Mouse (Mus musculus): Measurements from ENCODE around the gene Tnfaip3. TPM values are rescaled to one million over a fixed set of nuclear protein-coding genes. Genes with fewer than 3 reads are reported as not detected.

The Tnfaip3 gene
- polyA plus RNA-seq, 1 experiment from 2014 or later, result 1.3 TPM

DNA sequence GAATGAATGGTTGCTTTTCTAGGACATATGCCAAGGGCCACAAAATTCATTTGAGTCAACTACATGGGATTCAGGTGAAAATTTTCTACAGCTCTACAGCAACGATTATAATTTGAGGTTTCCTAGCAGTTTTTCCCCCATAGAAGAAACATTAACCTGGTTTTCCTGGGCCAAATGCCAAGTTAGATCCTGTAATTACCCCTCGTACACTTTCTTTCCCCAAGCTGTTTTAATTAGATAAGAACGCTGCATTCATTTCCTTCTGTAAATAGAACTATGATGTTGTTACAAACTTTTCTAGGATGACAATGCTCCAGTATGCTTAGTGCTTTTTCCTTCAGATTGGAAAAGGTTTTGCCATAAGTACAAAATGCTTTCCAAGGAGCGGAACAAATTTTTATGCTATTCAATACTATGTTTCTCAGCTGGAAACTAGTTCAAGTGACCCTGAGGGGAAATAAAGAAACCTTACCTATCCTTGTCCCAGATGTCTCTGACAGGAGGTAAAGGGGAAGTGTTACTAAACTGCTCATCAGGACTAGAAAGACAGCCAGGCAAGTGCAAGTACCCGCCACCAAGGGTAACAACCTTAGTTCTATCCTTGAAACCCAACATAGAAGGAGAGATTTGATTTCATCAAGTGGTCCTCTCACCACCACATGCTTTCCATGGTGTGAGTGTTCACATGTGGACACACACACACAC lies 8.3 kb upstream of the Tnfaip3 start:
- no peak for DNase-seq
- no peak for ATAC-seq
- no peak overlapping the region for H3K4me2 ChIP-seq (ENCODE audit: low read depth, low read length)
- no peak overlapping the region for H3K27ac ChIP-seq (ENCODE audit: low read depth)
- TF ChIP-seq EP300 (IDR thresholded peaks at IDR 0.05; ENCODE audit: low read depth) (no peak), CTCF (IDR thresholded peaks at IDR 0.05; ENCODE audit: low read depth) (no peak)
- H3K27me3 ChIP-seq (ENCODE audit: insufficient read depth, low read length), result no peaks in the 10 kb centered on the region
- no peak overlapping the region for H3K9ac ChIP-seq (replicated peaks)
- no peak overlapping the region for H3K4me3 ChIP-seq (ENCODE audit: low read depth, low read length)
- no peaks in the 10 kb centered on the region for H3K4me1 ChIP-seq (ENCODE audit: insufficient read depth)
- H3K9me3 ChIP-seq (ENCODE audit: low read length), result no peaks in the 10 kb centered on the region
- H3K36me3 ChIP-seq (replicated peaks; ENCODE audit: insufficient read depth, low read length), result no peaks in the 10 kb centered on the region
- 61% methylated on average over 5 of the region's 5 CpGs for WGBS (ENCODE audit: insufficient replicate concordance)

DNA sequence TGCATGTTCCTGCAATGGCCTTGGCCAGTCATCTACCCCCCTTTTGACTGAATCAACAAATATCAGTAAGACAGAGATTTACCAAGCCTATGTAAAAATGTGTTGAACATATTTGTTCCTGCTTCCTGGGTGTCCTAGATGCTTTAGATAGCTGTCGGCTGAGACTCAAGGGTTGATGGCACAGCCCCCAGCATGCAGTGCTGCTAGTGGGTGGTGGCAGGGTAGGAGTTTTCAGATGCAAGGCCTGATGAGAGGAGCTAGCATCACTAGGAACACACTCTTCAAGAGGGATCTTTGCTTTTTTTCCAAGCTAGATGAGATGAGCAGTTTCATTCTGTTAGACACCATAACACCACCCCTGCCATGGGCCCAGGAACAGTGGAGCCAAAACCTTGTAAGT lies 6.8 kb upstream of the Tnfaip3 start:
- TF ChIP-seq CTCF (IDR thresholded peaks at IDR 0.05; ENCODE audit: low read depth), result no peak
- TF ChIP-seq EP300 (IDR thresholded peaks at IDR 0.05; ENCODE audit: low read depth), result no peak
- WGBS (ENCODE audit: insufficient replicate concordance), result 77% methylated on average over 1 of the region's 1 CpGs
- no peak overlapping the region for H3K4me2 ChIP-seq (ENCODE audit: low read depth, low read length)
- DNase-seq, result no peak
- H3K36me3 ChIP-seq (replicated peaks; ENCODE audit: insufficient read depth, low read length), result no peaks in the 10 kb centered on the region
- H3K9ac ChIP-seq (replicated peaks), result no peak overlapping the region
- H3K27ac ChIP-seq (ENCODE audit: low read depth), result no peak overlapping the region
- H3K4me1 ChIP-seq (ENCODE audit: insufficient read depth), result no peaks in the 10 kb centered on the region
- H3K9me3 ChIP-seq (ENCODE audit: low read length), result no peaks in the 10 kb centered on the region
- no peaks in the 10 kb centered on the region for H3K27me3 ChIP-seq (ENCODE audit: insufficient read depth, low read length)
- ATAC-seq, result no peak
- no peak overlapping the region for H3K4me3 ChIP-seq (ENCODE audit: low read depth, low read length)

DNA sequence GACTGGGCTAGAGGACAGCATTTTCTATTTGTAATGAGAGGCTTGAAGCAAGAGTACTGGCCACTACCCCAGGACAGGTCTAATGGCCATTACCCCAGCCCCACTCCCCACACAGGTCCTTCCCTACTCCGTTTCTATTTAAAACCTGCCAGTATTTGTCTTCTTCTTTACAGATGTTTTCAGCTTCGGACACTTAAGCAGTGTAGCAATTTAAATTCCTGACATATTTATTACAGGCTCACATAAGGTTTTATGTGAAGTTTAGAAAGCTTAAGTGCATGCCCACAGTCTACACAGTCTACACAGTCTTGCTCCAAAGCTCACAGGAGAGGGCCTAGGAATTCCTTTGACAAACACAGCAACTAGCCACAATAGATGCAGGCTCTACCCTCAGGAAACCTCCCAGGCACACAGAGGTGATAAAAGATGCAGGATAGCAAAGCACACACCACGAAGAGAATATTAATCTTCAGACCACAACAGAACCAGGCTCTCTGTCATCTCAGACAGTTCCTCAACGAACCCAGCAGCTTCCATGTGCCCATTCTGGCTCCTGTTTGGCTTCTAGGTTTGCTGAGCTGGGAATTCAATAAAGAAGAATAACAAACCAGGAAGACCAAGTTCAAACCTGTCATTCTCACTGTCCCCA lies 1.5 kb upstream of the Tnfaip3 start:
- Histone ChIP-seq H3K4me3 (ENCODE audit: low read depth, low read length) (no peak overlapping the region), H3K36me3 (replicated peaks; ENCODE audit: insufficient read depth, low read length) (no peaks in the 10 kb centered on the region), H3K9ac (replicated peaks) (no peak overlapping the region), H3K27me3 (ENCODE audit: insufficient read depth, low read length) (no peaks in the 10 kb centered on the region), H3K4me2 (ENCODE audit: low read depth, low read length) (no peak overlapping the region), H3K27ac (ENCODE audit: low read depth) (no peak overlapping the region), H3K9me3 (ENCODE audit: low read length) (no peaks in the 10 kb centered on the region), H3K4me1 (ENCODE audit: insufficient read depth) (peaks cover 21% of the 10 kb centered on the region)
- 49% methylated on average over 4 of the region's 4 CpGs for WGBS (ENCODE audit: insufficient replicate concordance)
- no peak for TF ChIP-seq EP300 (IDR thresholded peaks at IDR 0.05; ENCODE audit: low read depth)
- TF ChIP-seq CTCF (IDR thresholded peaks at IDR 0.05; ENCODE audit: low read depth), result no peak
- DNase-seq, result no peak
- no peak for ATAC-seq

DNA sequence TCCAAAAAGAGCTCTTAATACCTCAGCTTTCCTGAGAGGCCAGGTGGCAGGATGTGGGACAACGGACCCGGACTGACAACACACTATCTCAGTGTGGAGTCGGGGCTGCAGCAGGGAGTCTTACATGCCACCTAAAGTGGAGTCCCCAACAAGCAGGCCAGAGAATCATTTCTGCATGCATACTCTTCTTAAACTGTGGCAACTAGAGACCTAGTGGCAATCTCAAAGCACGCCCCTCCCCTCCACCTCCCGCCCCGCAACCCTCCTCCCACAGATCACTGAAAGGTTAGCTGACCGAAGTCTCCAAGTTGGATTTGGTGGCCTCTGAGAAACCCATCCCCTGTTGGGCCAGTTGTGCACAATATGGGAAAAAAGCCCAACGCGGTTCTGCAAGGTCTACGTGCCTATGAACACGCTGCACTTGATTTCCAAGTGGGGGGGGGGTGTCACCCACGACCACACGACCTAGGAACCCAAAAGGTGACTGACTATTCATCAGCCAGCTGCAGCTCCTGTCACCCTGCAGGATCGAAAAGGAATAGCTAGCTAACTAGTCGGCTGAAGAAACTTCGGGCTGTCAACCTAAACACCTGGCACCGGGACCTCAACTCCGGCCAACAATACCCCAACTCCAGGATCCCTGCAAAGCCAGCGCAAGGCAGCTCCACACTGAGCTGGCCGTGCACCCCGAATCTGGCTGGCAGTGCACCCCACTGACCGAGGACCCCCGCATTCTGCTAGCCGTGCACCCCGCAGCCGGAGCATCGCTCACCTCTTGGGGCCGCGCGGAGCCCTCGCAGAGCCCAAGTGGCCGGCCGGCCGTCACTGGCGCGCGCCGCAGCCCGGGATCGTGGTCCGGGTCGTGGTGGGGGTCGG lies 838 bp downstream of the Tnfaip3 start:
- DNase-seq, result peak; percentile 47
- TF ChIP-seq EP300 (IDR thresholded peaks at IDR 0.05; ENCODE audit: low read depth) (no peak), CTCF (IDR thresholded peaks at IDR 0.05; ENCODE audit: low read depth) (peak; percentile 47)

DNA sequence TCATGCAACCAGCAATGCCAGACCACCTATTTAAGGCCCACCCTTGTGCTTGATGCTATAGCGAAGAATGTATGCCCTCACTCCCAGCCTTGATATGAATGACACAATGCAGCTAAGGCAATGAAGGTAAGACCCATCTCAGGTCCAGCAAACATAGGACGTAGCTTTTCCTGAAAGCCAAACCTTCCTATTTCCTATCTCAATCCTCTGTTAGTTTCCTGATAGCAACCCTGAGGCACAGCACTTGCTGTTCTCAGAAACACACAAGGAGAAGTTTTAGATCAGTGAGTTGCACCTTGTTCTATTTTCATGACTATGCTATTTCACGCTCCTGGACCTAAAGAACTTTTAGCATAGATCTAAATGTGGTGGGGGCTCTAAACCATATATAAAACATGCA lies 2.1 kb downstream of the Tnfaip3 start:
- DNase-seq (no peak), ATAC-seq (no peak)
- H3K36me3 ChIP-seq (replicated peaks; ENCODE audit: insufficient read depth, low read length), result peaks cover 6% of the 10 kb centered on the region; the same call in 1 of the 2 replicates
- TF ChIP-seq EP300 (IDR thresholded peaks at IDR 0.05; ENCODE audit: low read depth), result no peak
- no peak for TF ChIP-seq CTCF (IDR thresholded peaks at IDR 0.05; ENCODE audit: low read depth)
- peaks cover 42% of the 10 kb centered on the region for H3K4me1 ChIP-seq (ENCODE audit: insufficient read depth)
- H3K9me3 ChIP-seq (ENCODE audit: low read length), result no peaks in the 10 kb centered on the region
- no peak overlapping the region for H3K4me3 ChIP-seq (ENCODE audit: low read depth, low read length)
- H3K27ac ChIP-seq (ENCODE audit: low read depth), result no peak overlapping the region
- H3K27me3 ChIP-seq (ENCODE audit: insufficient read depth, low read length), result no peaks in the 10 kb centered on the region
- WGBS (ENCODE audit: insufficient replicate concordance), result 66% methylated on average over 3 of the region's 3 CpGs
- no peak overlapping the region for H3K9ac ChIP-seq (replicated peaks)
- H3K4me2 ChIP-seq (ENCODE audit: low read depth, low read length), result peak overlapping the region; percentile 98; the same call in 1 of the 2 replicates

More for the DNA sequence above, 838 bp downstream of the Tnfaip3 start:
- peak overlapping the region; percentile 89 for H3K4me3 ChIP-seq (ENCODE audit: low read depth, low read length)
- H3K4me2 ChIP-seq (ENCODE audit: low read depth, low read length), result peak overlapping the region; percentile 98
- WGBS (ENCODE audit: insufficient replicate concordance), result 1% methylated on average over 43 of the region's 43 CpGs
- 0 out of 2 replicates have a peak, but pooled peaks cover 3% of the 10 kb centered on the region for H3K36me3 ChIP-seq (replicated peaks; ENCODE audit: insufficient read depth, low read length)
- peak; percentile 53 for ATAC-seq
- no peaks in the 10 kb centered on the region for H3K27me3 ChIP-seq (ENCODE audit: insufficient read depth, low read length)
- H3K9ac ChIP-seq (replicated peaks), result peak overlapping the region; percentile 88
- peaks cover 34% of the 10 kb centered on the region for H3K4me1 ChIP-seq (ENCODE audit: insufficient read depth)
- no peaks in the 10 kb centered on the region for H3K9me3 ChIP-seq (ENCODE audit: low read length)
- peak overlapping the region; percentile 89 for H3K27ac ChIP-seq (ENCODE audit: low read depth)

DNA sequence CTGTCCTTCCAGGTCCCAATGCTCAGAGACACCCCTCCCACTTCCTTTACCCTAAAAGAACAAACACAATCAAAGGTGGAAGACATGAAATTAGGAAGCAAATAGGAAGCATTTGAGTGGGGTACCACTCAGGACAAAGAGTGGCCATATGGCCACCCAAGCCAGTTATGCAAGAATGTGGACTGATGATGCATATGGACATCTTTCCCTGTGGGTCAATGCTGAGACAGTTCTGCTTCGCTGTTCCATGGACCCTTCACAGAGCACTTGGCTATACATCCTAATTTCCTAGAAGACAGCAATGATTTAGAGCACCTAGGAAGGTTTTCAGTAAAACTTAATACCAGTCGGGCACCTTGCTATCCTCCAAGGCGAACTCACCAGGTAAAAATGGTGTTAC lies 2.8 kb downstream of the Tnfaip3 start:
- no peak for DNase-seq
- H3K36me3 ChIP-seq (replicated peaks; ENCODE audit: insufficient read depth, low read length), result peaks cover 13% of the 10 kb centered on the region; the same call in 1 of the 2 replicates

More for the DNA sequence above, 2.8 kb downstream of the Tnfaip3 start:
- Histone ChIP-seq H3K27me3 (ENCODE audit: insufficient read depth, low read length) (no peaks in the 10 kb centered on the region), H3K4me1 (ENCODE audit: insufficient read depth) (peaks cover 49% of the 10 kb centered on the region), H3K4me3 (ENCODE audit: low read depth, low read length) (no peak overlapping the region), H3K4me2 (ENCODE audit: low read depth, low read length) (0 out of 2 replicates have a peak overlapping the region, but pooled peaks have one; percentile 98), H3K27ac (ENCODE audit: low read depth) (no peak overlapping the region), H3K9ac (replicated peaks) (no peak overlapping the region), H3K9me3 (ENCODE audit: low read length) (no peaks in the 10 kb centered on the region)
- WGBS (ENCODE audit: insufficient replicate concordance), result 90% methylated on average over 3 of the region's 3 CpGs
- TF ChIP-seq EP300 (IDR thresholded peaks at IDR 0.05; ENCODE audit: low read depth) (no peak), CTCF (IDR thresholded peaks at IDR 0.05; ENCODE audit: low read depth) (no peak)
- no peak for ATAC-seq

Measured in liver, postnatal 0 days (tissue).